Mouse (Mus musculus) forelimb bud, embryonic 11.5 days (tissue): ENCODE data around the gene Insl3.
A peak's percentile ranks its signal among the peaks of the same experiment; 100 is the strongest.
"Not testable (repeated sequence)": the region's sequence is repeated elsewhere in the genome, so short reads cannot be mapped to it uniquely, and the experiment has no call there.

Experiments used
- DNase-seq: peaks from one replicate; pipeline ENCODE4 v3.0.0-alpha.2; 2012; ENCODE audit warnings: low read depth, low spot score

Gene Insl3

GRCm38 (mm10) chr8:71709134-71709799 is 20.3 kb downstream of the Insl3 start:
- DNase-seq, result no peak

GRCm38 (mm10) chr8:71709800-71710446 is 20.9 kb downstream of the Insl3 start:
- DNase-seq, result peak; percentile 71

GRCm38 (mm10) chr8:71711574-71711973 is 22.6 kb downstream of the Insl3 start:
- no peak for DNase-seq

GRCm38 (mm10) chr8:71715531-71715930 is 26.5 kb downstream of the Insl3 start:
- no peak for DNase-seq

GRCm38 (mm10) chr8:71716561-71717053 is 27.6 kb downstream of the Insl3 start:
- no peak for DNase-seq

- DNase-seq, result no peak
Observed at GRCm38 (mm10) chr8:71717096-71717495, 28.1 kb downstream of the Insl3 start.

- DNase-seq, result no peak
Observed at GRCm38 (mm10) chr8:71718252-71718651, 29.2 kb downstream of the Insl3 start.

- no peak for DNase-seq
Observed at GRCm38 (mm10) chr8:71719218-71719617, 30.2 kb downstream of the Insl3 start.

- peak; percentile 86 for DNase-seq
Observed at GRCm38 (mm10) chr8:71719928-71720457, 31.0 kb downstream of the Insl3 start.

GRCm38 (mm10) chr8:71723047-71723551 is 34.1 kb downstream of the Insl3 start:
- no peak for DNase-seq

- DNase-seq, result no peak
Observed at GRCm38 (mm10) chr8:71724389-71724788, 35.4 kb downstream of the Insl3 start.

GRCm38 (mm10) chr8:71725122-71725924 is 36.3 kb downstream of the Insl3 start, which contains the start of gene Fcho1:
Gene Fcho1 (minus strand): TSS chr8:71725716.
- DNase-seq, result peak; percentile 77

- no peak for DNase-seq
Observed at GRCm38 (mm10) chr8:71728240-71728785, 39.3 kb downstream of the Insl3 start.

GRCm38 (mm10) chr8:71728826-71729620 is 40.0 kb downstream of the Insl3 start:
- DNase-seq, result no peak

- no peak for DNase-seq
Observed at GRCm38 (mm10) chr8:71731652-71732230, 42.7 kb downstream of the Insl3 start.

GRCm38 (mm10) chr8:71738316-71738715 is 49.3 kb downstream of the Insl3 start:
- DNase-seq, result not testable (repeated sequence)
